Mouse (Mus musculus) liver, embryonic 11.5 days (tissue): ENCODE results near the gene Ddx46. TPM values are rescaled to one million over a fixed set of nuclear protein-coding genes. Genes with fewer than 3 reads are reported as not detected.
A peak's percentile ranks its signal among the peaks of the same experiment; 100 is the strongest.

Experiments used
- ATAC-seq: fragments of 200-750 bp; cut with Nextera tagmentation; replicated peaks from 2 replicates; pipeline ENCODE4 v1.8.0; 2017; ENCODE audit warnings: moderate number of reproducible peaks, mild to moderate bottlenecking, moderate TSS enrichment, moderate library complexity; ENCODE audit not compliant: low FRiP score
- DNase-seq: peaks from one replicate; pipeline ENCODE4 v3.0.0-alpha.2; 2017; ENCODE audit warnings: low spot score
- H3K27ac ChIP-seq: fragments of 300-500 bp; sonication (generic); 2 replicates; pipeline ENCODE4 v1.5.1; 2014; ENCODE audit warnings: mild to moderate bottlenecking, low read depth, low read length, control low read depth
- H3K27me3 ChIP-seq: fragments of 300-500 bp; sonication (generic); replicated peaks from 2 replicates; pipeline ENCODE4 v1.6.1; 2014; ENCODE audit warnings: low read length, mixed read lengths; ENCODE audit not compliant: control insufficient read depth, insufficient read depth
- H3K36me3 ChIP-seq: fragments of 300-500 bp; sonication (generic); 2 replicates; pipeline ENCODE4 v1.6.1; 2014; ENCODE audit warnings: mild to moderate bottlenecking, low read length, moderate library complexity, mixed read lengths; ENCODE audit not compliant: control insufficient read depth, insufficient read depth
- H3K4me1 ChIP-seq: fragments of 300-500 bp; sonication (generic); replicated peaks from 2 replicates; pipeline ENCODE4 v1.6.1; 2014; ENCODE audit warnings: low read length, mixed read lengths; ENCODE audit not compliant: control insufficient read depth, insufficient read depth
- H3K4me2 ChIP-seq: fragments of 300-500 bp; sonication (generic); 2 replicates; pipeline ENCODE4 v1.6.1; 2014; ENCODE audit warnings: mild to moderate bottlenecking, control low read depth, moderate library complexity
- H3K4me3 ChIP-seq: fragments of 300-500 bp; sonication (generic); 2 replicates; pipeline ENCODE4 v1.5.1; 2014; ENCODE audit warnings: low read depth, low read length, control low read depth
- H3K9ac ChIP-seq: fragments of 300-500 bp; sonication (generic); 2 replicates; pipeline ENCODE4 v1.6.1; 2014; ENCODE audit warnings: low read depth, low read length, control low read depth
- H3K9me3 ChIP-seq: fragments of 300-500 bp; sonication (generic); 2 replicates; pipeline ENCODE4 v1.6.1; 2016; ENCODE audit warnings: low read length, inconsistent platforms, mixed read lengths; ENCODE audit not compliant: control insufficient read depth
- WGBS: fragments of 180-500 bp; shearing (Covaris S2); extraction: QIAGEN DNeasy Blood & Tissue Kit; methylation state at CpG from one replicate; pipeline ENCODE4 v1.1.7; 2014; 5-methylcytosine and 5-hydroxymethylcytosine counted together
- polyA plus RNA-seq: library from polyadenylated mRNA; unstranded; fragments of >200 nt; fragmentation: Nextera tagmentation; extraction: Ambion mirVana; gene quantifications from 2 replicates; pipeline ENCODE4 v1.2.1, GENCODE M21; 2014

Ddx46 gene
- polyA plus RNA-seq, 1 experiment from 2014 or later = 54.0 TPM

- 89% methylated on average over 6 of the region's 6 CpGs for WGBS
- no peak overlapping the region for H3K27ac ChIP-seq
- H3K9me3 ChIP-seq = peaks cover 3% of the 10 kb centered on the region; the same call in 1 of the 2 replicates
- no peak for ATAC-seq
- peaks cover 56% of the 10 kb centered on the region for H3K36me3 ChIP-seq
- no peak overlapping the region for H3K4me2 ChIP-seq
- H3K27me3 ChIP-seq = no peaks in the 10 kb centered on the region
- no peaks in the 10 kb centered on the region for H3K4me1 ChIP-seq
- H3K9ac ChIP-seq = no peak overlapping the region
- H3K4me3 ChIP-seq = no peak overlapping the region
- no peak for DNase-seq
These were observed 37.9 kb downstream of the Ddx46 start for GRCm38 (mm10) chr13:55672711-55673110.

- H3K9ac ChIP-seq = no peak overlapping the region
- no peaks in the 10 kb centered on the region for H3K4me1 ChIP-seq
- ATAC-seq (no peak), DNase-seq (no peak)
- WGBS = 81% methylated on average over 8 of the region's 8 CpGs
- no peak overlapping the region for H3K4me2 ChIP-seq
- no peaks in the 10 kb centered on the region for H3K27me3 ChIP-seq
- H3K27ac ChIP-seq = no peak overlapping the region
- H3K36me3 ChIP-seq = peaks cover 44% of the 10 kb centered on the region
- H3K4me3 ChIP-seq = no peak overlapping the region
- H3K9me3 ChIP-seq = no peaks in the 10 kb centered on the region
These were observed 42.5 kb downstream of the Ddx46 start for GRCm38 (mm10) chr13:55677364-55677763.

- ATAC-seq (no peak), DNase-seq (no peak)
- no peaks in the 10 kb centered on the region for H3K9me3 ChIP-seq
- no peaks in the 10 kb centered on the region for H3K4me1 ChIP-seq
- H3K36me3 ChIP-seq = peaks cover 26% of the 10 kb centered on the region
- no peak overlapping the region for H3K4me3 ChIP-seq
- H3K9ac ChIP-seq = no peak overlapping the region
- H3K4me2 ChIP-seq = no peak overlapping the region
- no peak overlapping the region for H3K27ac ChIP-seq
- WGBS = 88% methylated on average over 9 of the region's 9 CpGs
- no peaks in the 10 kb centered on the region for H3K27me3 ChIP-seq
These were observed 47.4 kb downstream of the Ddx46 start for GRCm38 (mm10) chr13:55682201-55682600.

GRCm38 (mm10) chr13:55683581-55683980, 48.8 kb downstream of the Ddx46 start:
- H3K9me3 ChIP-seq = no peaks in the 10 kb centered on the region
- H3K4me3 ChIP-seq = no peak overlapping the region
- H3K27ac ChIP-seq = no peak overlapping the region
- ATAC-seq = no peak
- 89% methylated on average over 3 of the region's 3 CpGs for WGBS
- H3K9ac ChIP-seq = no peak overlapping the region
- DNase-seq = no peak
- H3K4me1 ChIP-seq = no peaks in the 10 kb centered on the region
- peaks cover 15% of the 10 kb centered on the region for H3K36me3 ChIP-seq
- no peaks in the 10 kb centered on the region for H3K27me3 ChIP-seq
- H3K4me2 ChIP-seq = no peak overlapping the region

GRCm38 (mm10) chr13:55686107-55686633, 51.3 kb downstream of the Ddx46 start:
- H3K4me1 ChIP-seq = no peaks in the 10 kb centered on the region
- H3K4me3 ChIP-seq = no peak overlapping the region
- DNase-seq = no peak
- no peak overlapping the region for H3K4me2 ChIP-seq
- no peak overlapping the region for H3K9ac ChIP-seq
- peaks cover 2% of the 10 kb centered on the region; the same call in 1 of the 2 replicates for H3K36me3 ChIP-seq
- H3K27me3 ChIP-seq = no peaks in the 10 kb centered on the region
- WGBS = 66% methylated on average over 9 of the region's 9 CpGs
- no peaks in the 10 kb centered on the region for H3K9me3 ChIP-seq
- no peak for ATAC-seq
- H3K27ac ChIP-seq = no peak overlapping the region

GRCm38 (mm10) chr13:55687927-55688602, 53.2 kb downstream of the Ddx46 start:
- no peak overlapping the region for H3K4me2 ChIP-seq

GRCm38 (mm10) chr13:55692535-55693242, 57.9 kb downstream of the Ddx46 start, which contains the start of gene B230219D22Rik:
TSS of gene B230219D22Rik (plus strand) at chr13:55693124.
- H3K36me3 ChIP-seq = no peaks in the 10 kb centered on the region
- H3K9me3 ChIP-seq = no peaks in the 10 kb centered on the region
- H3K27ac ChIP-seq = peak within 1 kb of the TSS; percentile 99
- H3K4me1 ChIP-seq = peaks cover 14% of the 10 kb centered on the region
- H3K4me3 ChIP-seq = peak within 1 kb of the TSS; percentile 98
- DNase-seq (peak; percentile 87), ATAC-seq (peak; percentile 95)
- peak within 1 kb of the TSS; percentile 78 for H3K4me2 ChIP-seq
- peak within 1 kb of the TSS; percentile 100 for H3K9ac ChIP-seq
- H3K27me3 ChIP-seq = no peaks in the 10 kb centered on the region
- WGBS = 2% methylated on average over 51 of the region's 51 CpGs

More at GRCm38 (mm10) chr13:55687927-55688602, 53.2 kb downstream of the Ddx46 start:
- no peak overlapping the region for H3K27ac ChIP-seq
- no peaks in the 10 kb centered on the region for H3K27me3 ChIP-seq
- H3K4me1 ChIP-seq = no peaks in the 10 kb centered on the region
- no peak for ATAC-seq
- H3K4me3 ChIP-seq = no peak overlapping the region
- H3K9ac ChIP-seq = no peak overlapping the region
- no peak for DNase-seq
- 59% methylated on average over 4 of the region's 4 CpGs for WGBS
- H3K9me3 ChIP-seq = no peaks in the 10 kb centered on the region
- no peaks in the 10 kb centered on the region for H3K36me3 ChIP-seq

- no peak; the same call in none of the 2 replicates for ATAC-seq
These were observed 58.5 kb downstream of the Ddx46 start for GRCm38 (mm10) chr13:55693243-55693721.

More at GRCm38 (mm10) chr13:55693243-55693721, 58.5 kb downstream of the Ddx46 start:
- peak; percentile 61 for DNase-seq
- no peaks in the 10 kb centered on the region for H3K27me3 ChIP-seq
- H3K9me3 ChIP-seq = no peaks in the 10 kb centered on the region
- H3K36me3 ChIP-seq = no peaks in the 10 kb centered on the region; the same call in 1 of the 2 replicates
- H3K4me2 ChIP-seq = peak overlapping the region; percentile 78
- peak overlapping the region; percentile 99 for H3K27ac ChIP-seq
- under 1% methylated on average over 59 of the region's 70 CpGs for whole genome bisulfite sequencing
- H3K4me1 ChIP-seq = peaks cover 14% of the 10 kb centered on the region
- H3K4me3 ChIP-seq = peak overlapping the region; percentile 98
- peak overlapping the region; percentile 100 for H3K9ac ChIP-seq
